Mouse (Mus musculus): ENCODE data around the gene Casq2.
"Not testable (repeated sequence)": the region's sequence is repeated elsewhere in the genome, so short reads cannot be mapped to it uniquely, and the experiment has no call there.

Casq2 gene

DNA sequence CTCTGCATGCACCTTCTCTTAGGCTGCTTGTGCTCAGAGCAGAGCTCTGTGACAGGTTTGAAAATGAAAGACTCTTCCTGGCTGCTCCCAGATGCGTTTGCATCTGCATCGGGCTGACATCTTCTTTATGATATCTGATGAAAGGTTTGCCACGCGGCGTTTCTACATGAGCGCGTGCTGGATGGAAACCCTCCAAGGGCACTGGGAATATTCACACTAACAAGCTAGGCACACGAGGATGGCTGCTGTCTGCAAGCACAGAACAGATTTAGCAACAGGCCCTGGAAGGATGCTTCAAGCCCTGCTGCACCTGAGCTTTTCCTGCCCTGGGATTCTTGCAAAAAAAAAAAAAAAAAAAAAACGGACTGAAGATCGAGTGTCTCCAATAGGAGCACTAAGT is 50.9 kb downstream of the Casq2 start:
- DNase-seq (ENCODE audit: low spot score in 2 of 2) = no peak

- no peak for DNase-seq (ENCODE audit: low spot score in 2 of 2)
Measured at GRCm38 (mm10) chr3:102138899-102139298, 52.7 kb downstream of the Casq2 start.

DNA sequence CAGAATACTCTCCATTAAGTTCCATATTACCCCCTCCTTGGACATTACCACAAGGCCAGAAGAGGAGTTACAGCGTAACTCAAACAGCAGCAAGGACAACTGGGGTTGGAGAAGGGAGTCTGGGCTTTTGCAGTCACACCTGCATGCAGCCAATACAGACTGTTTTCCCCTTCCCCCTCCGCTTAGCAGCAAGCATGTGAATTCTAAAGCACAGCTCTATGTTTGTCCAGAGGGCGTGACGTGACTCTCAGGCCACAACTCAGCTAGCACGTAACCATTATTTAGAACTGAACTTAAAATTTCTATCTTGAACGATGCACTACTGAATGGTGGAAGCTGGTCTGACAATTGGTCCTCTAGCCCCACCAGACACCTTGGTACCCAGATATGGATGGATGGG is 54.4 kb downstream of the Casq2 start:
- no peak for DNase-seq (ENCODE audit: low spot score in 2 of 2)

- no peak for DNase-seq (ENCODE audit: low spot score in 2 of 2)
Measured at GRCm38 (mm10) chr3:102141451-102141850, 55.2 kb downstream of the Casq2 start.

DNA sequence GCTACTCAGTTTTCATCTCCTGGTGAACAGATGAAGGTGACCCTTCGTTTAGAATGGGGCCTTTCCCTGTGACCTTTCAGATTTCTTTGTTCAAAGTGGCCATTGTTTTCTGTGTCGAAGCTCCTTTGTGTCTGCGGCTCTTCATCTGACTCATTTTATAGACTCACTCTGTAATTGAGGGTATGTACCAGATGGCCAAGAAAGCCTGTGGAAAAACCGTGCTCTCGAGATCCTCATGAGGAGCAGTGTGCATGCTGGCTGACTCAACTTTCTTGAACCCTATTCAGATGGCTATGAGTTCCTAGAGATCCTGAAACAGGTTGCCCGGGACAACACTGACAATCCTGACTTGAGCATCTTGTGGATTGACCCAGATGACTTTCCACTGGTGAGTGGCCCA is 55.7 kb downstream of the Casq2 start:
- DNase-seq (ENCODE audit: low spot score in 2 of 2) = no peak

DNA sequence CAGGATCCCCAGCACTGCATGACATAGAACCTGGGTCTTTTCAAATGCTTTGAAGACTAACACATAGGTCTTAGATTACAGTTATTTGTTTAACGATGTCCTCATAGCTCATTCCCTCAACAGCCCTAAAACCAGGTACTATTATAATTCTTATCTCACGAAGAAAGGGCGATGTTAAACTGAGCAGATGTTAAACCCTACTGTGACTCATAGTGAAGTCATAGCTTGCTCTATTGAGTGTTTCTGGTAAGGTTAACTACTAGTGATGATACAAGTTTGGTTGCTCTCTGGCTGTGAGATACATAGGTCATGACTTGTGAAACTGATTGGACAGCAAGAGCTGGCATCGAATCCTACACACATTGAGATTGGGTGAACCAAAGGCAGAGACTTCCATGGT is 56.7 kb downstream of the Casq2 start:
- DNase-seq (ENCODE audit: low spot score in 2 of 2) = no peak

- no peak for DNase-seq (ENCODE audit: low spot score in 2 of 2)
Measured at GRCm38 (mm10) chr3:102143536-102143935, 57.3 kb downstream of the Casq2 start.

- DNase-seq (ENCODE audit: low spot score in 2 of 2) = no peak
Measured at GRCm38 (mm10) chr3:102144401-102144800, 58.2 kb downstream of the Casq2 start.

DNA sequence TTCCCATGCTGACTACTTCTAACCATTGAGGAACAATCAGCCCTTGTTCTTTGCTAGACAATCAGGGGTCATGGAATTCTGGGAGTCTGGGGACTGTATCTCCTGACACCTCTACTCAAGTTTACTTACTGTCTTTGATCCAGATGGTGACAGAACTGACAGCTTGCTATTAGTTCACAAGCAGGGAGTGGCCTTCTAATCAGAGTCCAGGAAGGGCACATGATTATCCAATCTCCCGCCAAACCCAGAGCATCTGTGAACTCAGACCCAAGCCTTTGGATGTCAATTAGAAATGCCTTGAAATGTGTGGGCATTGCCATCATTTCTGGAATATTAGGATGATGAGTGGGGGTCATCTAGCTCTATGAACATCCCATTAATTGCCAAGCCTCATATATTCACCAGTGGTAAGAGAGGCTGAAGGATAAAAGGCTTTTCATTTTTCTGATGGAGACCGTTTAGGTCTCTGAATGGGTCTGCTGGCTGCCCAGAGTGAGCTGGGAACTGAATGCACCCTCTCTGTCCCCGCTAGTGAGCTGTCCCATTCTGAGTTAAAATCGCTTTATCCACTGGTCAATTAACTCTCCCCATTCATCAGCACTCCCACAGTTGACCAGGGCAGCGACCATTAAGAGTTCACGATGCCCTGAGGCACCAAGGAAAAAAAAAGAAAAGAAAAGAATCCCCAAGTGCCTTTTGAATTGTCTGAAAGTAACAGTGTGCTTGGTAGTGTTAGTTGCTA is 59.6 kb downstream of the Casq2 start:
- DNase-seq (ENCODE audit: low spot score in 2 of 2) = no peak

DNA sequence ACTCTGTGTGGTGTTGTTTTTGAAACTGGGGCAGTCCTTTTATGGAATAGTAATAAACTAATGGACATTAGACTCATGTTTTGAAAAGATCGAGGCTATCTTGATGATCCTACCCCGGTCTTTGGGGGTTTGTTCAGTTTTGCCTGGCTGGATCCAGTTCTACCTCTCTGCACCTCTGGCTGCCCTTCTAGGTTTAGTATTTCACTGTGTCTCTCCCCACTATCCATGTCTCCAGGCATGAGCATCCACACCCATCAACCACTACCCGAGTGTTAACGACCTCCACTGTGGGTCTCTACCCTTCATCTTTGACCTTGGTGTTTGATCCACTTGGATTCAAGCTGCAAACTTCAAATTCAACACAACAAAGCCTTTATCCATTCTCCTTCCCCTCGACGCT is 60.2 kb downstream of the Casq2 start:
- DNase-seq (ENCODE audit: low spot score in 2 of 2) = no peak

- DNase-seq (ENCODE audit: low spot score in 2 of 2) = no peak
Measured at GRCm38 (mm10) chr3:102147189-102147588, 61.0 kb downstream of the Casq2 start.

DNA sequence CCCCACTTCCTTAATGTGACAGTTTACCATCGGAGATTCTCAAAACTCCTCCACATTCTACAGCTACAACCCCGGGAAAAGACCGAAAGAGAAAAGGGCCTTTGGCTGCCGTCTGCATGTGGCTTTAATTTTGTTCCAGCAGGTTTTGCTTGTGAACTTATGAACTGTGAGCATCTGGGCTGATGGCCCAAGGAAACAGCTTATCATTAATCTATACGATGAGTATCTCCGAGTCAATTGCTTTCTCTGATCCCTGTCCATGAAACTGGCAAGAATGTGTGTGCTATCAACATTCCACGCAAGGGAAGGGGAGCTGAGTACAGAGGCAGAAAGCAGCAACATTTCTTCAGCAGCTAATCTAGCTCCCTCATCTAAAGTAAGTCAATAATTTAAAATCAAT is 63.7 kb downstream of the Casq2 start:
- no peak for DNase-seq (ENCODE audit: low spot score in 2 of 2)

DNA sequence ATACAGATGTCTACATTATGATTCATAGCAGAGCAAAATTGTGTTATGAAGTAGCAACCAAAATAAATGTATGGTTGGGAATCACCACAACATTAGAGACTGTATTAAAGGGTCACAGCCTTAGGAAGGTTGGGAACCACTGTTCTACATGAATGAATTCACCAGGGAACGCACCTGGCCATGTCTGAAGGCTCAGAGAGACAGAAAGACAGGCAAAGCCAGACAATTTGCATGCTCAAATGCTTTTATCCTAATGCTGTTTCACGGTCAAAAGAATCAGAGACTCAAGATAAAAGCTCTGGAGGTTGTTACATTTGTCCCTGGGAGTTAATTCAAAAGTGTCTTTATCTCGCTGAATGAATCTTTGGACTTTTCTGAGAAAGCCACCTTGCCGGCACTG is 65.6 kb downstream of the Casq2 start:
- DNase-seq (ENCODE audit: low spot score in 2 of 2) = no peak

DNA sequence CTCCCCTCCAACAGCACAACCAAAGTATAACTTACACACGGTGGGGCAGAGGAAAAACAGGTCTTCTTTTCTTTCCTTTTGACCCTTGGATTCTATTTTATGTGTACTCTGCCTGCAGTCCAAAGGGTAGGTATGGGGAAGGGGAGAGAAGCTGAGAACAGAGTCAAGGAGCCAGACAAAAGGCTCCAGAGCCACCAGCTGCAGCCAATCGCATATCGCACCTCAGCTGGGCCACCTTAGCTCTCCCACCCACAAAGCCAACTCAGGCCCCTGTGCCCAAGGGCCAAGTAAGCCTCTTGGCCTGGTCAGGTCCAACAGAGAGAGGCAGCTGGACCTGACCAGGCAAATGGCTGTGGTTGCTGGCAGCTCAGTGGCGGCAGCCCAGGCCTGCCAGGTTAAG is 66.3 kb downstream of the Casq2 start:
- no peak for DNase-seq (ENCODE audit: low spot score in 2 of 2)

- DNase-seq (ENCODE audit: low spot score in 2 of 2) = no peak
Measured at GRCm38 (mm10) chr3:102152872-102153271, 66.7 kb downstream of the Casq2 start.

DNA sequence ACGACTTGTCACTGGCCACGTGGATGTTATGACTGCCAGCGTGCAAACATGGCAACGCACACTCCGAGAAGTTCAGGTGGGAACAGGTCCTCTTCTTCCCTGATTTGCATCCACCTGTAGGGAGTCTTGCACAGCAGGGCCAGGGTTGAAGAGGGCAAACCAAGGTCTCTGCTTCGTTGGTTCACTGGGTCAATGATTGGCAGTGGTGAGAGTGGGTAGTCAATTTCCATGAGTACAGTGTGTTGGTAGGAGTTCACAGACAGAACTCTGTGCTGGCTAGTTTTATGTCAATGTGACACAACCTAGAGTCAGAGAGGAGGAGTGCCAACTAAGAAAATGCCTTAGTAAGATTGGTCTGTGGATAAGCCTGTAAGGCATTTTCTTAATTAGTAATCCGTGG is 67.9 kb downstream of the Casq2 start:
- DNase-seq (ENCODE audit: low spot score in 2 of 2) = no peak

DNA sequence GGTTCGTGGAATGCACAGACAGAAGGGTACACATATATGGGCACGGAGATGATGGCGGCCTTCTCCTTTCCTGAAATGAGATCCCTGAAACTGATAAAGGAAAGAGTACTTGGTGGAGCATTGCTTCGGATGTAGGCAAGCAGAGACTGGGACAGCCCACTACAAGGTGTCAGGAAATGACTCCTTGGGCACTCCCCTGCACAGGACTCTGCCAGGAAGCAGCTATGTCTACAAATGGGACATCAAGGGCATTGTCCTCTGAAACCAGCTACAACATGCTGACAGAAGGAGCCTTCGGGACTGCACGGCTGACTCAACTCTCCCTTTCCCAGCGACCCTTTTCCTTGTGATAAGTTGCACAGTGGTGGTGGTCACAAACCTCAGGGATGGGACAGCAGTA is 70.5 kb downstream of the Casq2 start:
- DNase-seq (ENCODE audit: low spot score in 2 of 2) = no peak

DNA sequence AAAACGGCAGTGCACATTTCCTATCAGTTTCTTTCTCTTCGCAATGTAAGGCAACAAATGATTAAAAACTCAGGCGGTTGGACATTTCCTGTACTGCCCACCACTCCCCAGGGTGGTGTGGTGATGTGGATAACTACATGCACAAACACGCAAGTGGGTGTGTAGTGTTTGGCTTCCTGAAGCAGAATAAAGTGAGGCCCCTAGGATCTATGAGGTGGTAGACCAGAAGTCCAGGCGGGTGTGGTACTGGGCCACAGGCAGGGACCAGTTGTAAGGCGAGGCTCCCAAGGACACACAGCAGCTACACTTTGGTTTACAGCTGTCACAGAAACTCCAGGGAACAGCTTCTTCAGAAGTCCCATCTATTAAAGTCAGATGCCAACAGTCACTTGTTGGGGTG is 71.4 kb downstream of the Casq2 start:
- DNase-seq (ENCODE audit: low spot score in 2 of 2) = no peak

DNA sequence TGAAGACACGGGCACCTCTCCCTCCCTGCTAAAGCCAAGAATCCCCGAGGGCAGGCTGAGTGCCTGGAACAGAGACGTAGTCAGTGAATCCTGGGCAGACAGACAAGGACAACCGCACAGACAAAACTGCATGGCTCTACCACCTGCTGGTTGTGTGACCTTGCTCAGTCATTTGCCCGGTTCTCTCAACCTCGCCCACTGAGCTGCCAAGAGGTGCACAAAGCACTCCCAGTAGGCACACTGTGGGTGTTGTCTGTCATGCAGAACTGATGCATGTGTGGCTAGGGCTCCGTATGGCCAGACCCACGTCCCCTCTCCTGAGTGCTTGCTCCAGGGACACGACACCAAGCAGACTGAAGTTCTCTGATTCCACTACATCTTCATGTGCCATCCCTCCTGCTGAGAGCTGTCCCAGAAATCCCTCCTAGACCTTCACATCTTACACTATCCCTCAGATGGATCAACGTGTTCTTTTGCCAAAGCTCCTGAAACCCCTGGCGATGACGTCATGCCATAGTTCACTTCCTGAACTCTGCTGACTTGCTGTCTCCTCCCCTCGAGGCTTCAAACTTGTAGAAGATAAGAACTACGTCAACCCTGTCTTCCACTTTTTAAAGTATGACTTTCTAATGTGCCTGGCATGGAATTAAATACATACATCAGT is 72.7 kb downstream of the Casq2 start:
- DNase-seq (ENCODE audit: low spot score in 2 of 2) = no peak

- no peak for DNase-seq (ENCODE audit: low spot score in 2 of 2)
Measured at GRCm38 (mm10) chr3:102159423-102160325, 73.5 kb downstream of the Casq2 start.

GRCm38 (mm10) chr3:102163861-102164260 is 77.6 kb downstream of the Casq2 start:
- DNase-seq (ENCODE audit: low spot score in 2 of 2) = not testable (repeated sequence)

- no peak for DNase-seq (ENCODE audit: low spot score in 2 of 2)
Measured at GRCm38 (mm10) chr3:102164911-102165310, 78.7 kb downstream of the Casq2 start.

Data from natural killer cell, adult 2 months (primary cell).